Mouse (Mus musculus): ENCODE measurements around the gene Cstb. TPM values are rescaled to one million over a fixed set of nuclear protein-coding genes. Genes with fewer than 3 reads are reported as not detected.
A peak's percentile ranks its signal among the peaks of the same experiment; 100 is the strongest.

Cstb gene
- polyA plus RNA-seq, 1 experiment from 2014 or later, result 1,296 TPM

DNA sequence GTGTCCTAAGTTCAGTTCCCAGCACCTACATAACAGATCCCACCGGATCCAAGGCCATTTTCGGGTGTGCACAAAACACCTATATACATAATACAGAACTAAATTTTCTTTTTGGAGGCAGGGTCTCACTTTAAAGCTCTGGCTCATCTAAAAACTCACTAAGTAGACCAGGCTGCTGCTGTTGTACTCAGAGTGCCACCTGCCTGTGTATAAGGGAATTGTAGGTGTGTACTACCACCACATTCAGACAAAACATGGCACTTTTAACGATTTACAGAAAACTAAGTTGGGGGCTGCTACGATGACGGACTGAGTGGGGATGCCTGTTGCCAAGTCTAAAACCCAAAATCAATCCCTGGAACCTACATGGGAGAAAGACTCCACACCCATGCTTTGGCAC lies 25.3 kb downstream of the Cstb start:
- H3K4me3 ChIP-seq (ENCODE audit: low read depth, low read length), result no peak overlapping the region
- peaks cover 44% of the 10 kb centered on the region for H3K36me3 ChIP-seq (ENCODE audit: control insufficient read depth, insufficient read depth)
- H3K4me2 ChIP-seq (replicated peaks; ENCODE audit: low read depth), result no peak overlapping the region
- no peaks in the 10 kb centered on the region for H3K4me1 ChIP-seq (replicated peaks; ENCODE audit: control insufficient read depth, insufficient read depth, low read length)
- no peak overlapping the region for H3K9ac ChIP-seq (ENCODE audit: low read depth, low read length)
- H3K27ac ChIP-seq (ENCODE audit: low read depth, low read length), result no peak overlapping the region
- no peaks in the 10 kb centered on the region for H3K27me3 ChIP-seq (replicated peaks; ENCODE audit: control insufficient read depth, insufficient read depth, low read length)
- no peaks in the 10 kb centered on the region for H3K9me3 ChIP-seq (ENCODE audit: control insufficient read depth)
- peak; percentile 48 for TF ChIP-seq CTCF (IDR thresholded peaks at IDR 0.05; ENCODE audit: low read depth)
- no peak for ATAC-seq
- 94% methylated on average over 5 of the region's 5 CpGs for WGBS

DNA sequence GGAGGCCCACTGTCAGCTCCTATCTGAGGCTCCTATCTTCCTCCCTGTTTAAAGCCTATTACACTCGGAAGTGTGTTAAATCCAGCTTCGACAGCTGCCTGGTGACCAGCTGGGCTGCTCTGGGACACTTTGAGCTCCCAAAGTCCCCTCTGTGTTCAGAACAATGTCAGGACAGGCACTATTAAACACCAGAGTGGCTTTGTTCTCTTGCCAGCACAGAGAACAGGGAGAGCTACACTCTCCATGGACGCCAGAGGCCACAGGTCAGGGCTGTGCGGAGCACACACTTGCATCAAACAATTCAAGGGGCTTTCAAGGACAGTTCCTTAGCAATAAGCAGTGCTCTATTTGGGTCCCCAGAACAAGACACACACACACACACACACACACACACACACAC lies 27.2 kb downstream of the Cstb start:
- ATAC-seq, result no peak
- Histone ChIP-seq H3K27me3 (replicated peaks; ENCODE audit: control insufficient read depth, insufficient read depth, low read length) (no peaks in the 10 kb centered on the region), H3K4me1 (replicated peaks; ENCODE audit: control insufficient read depth, insufficient read depth, low read length) (no peaks in the 10 kb centered on the region), H3K27ac (ENCODE audit: low read depth, low read length) (no peak overlapping the region), H3K4me3 (ENCODE audit: low read depth, low read length) (no peak overlapping the region), H3K36me3 (ENCODE audit: control insufficient read depth, insufficient read depth) (peaks cover 29% of the 10 kb centered on the region), H3K9me3 (ENCODE audit: control insufficient read depth) (no peaks in the 10 kb centered on the region), H3K4me2 (replicated peaks; ENCODE audit: low read depth) (no peak overlapping the region), H3K9ac (ENCODE audit: low read depth, low read length) (no peak overlapping the region)
- WGBS, result 68% methylated on average over 4 of the region's 4 CpGs
- TF ChIP-seq CTCF (IDR thresholded peaks at IDR 0.05; ENCODE audit: low read depth), result no peak

DNA sequence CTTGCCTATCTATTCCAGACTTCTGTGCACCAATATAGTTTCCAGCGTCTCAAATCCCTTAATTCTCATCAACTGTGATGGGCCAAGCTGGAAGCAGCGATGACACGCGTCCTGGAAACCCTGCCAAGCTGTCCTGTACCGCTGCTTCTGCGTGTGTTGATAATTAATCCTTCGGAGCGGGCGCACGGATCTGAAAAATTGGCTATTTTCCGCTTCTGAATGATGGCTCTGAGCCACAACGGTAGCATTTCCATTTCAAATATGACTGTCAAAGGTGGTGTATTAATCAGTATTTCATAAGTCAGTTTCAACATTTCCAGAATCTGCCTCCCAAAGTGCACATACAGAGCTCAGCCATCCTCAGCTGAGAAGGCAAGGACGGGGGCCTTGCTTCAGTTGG lies 31.2 kb downstream of the Cstb start:
- Histone ChIP-seq H3K4me1 (replicated peaks; ENCODE audit: control insufficient read depth, insufficient read depth, low read length) (0 out of 2 replicates have a peak, but pooled peaks cover 3% of the 10 kb centered on the region), H3K4me3 (ENCODE audit: low read depth, low read length) (no peak overlapping the region), H3K36me3 (ENCODE audit: control insufficient read depth, insufficient read depth) (no peaks in the 10 kb centered on the region; the same call in 1 of the 2 replicates), H3K27me3 (replicated peaks; ENCODE audit: control insufficient read depth, insufficient read depth, low read length) (no peaks in the 10 kb centered on the region), H3K4me2 (replicated peaks; ENCODE audit: low read depth) (no peak overlapping the region), H3K27ac (ENCODE audit: low read depth, low read length) (no peak overlapping the region), H3K9me3 (ENCODE audit: control insufficient read depth) (no peaks in the 10 kb centered on the region), H3K9ac (ENCODE audit: low read depth, low read length) (no peak overlapping the region)
- ATAC-seq, result no peak
- WGBS, result 84% methylated on average over 13 of the region's 13 CpGs
- TF ChIP-seq CTCF (IDR thresholded peaks at IDR 0.05; ENCODE audit: low read depth), result no peak

DNA sequence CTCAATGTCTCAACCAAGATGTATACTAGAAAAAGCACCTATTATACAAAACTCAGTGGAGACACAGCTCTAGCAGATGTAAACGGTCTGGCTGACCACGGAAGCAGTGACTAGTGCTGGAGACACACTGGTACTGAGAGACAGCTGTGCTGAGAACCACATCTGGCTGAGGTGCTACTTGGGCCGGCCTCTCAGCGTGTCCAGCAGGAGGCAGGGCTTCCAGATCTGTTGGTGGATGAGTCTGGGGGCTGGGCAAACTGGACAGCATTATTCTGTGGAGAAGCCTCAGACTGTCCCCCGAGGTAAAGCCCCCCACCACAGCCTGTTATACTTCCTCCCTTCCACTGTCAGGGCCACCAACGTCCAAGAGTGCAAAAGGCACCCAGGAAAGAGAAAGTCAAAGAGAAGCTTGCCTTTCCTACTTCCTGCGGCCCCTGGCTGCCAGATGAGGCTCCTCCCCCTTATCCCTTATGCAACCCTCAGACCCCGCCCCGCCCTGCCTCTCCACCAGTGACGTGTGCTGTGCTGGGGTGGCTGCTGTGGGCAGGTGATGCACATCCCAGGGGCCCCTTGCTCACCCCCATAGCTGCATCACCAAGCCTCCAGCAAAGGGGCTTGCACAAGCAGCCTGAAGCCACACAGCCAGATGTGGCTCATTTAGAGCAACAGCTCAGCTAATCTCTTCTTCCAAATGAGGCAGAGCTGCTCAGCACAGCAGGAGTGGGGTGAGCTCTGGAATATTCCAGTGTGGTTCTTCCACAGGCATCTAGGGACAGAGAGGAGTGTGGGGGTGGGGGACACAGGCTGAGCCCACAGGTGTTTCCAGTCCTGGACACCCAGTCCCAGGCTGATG lies 32.3 kb downstream of the Cstb start:
- no peak overlapping the region; the same call in 1 of the 2 replicates for H3K4me3 ChIP-seq (ENCODE audit: low read depth, low read length)
- ATAC-seq, result peak; percentile 67
- H3K4me2 ChIP-seq (replicated peaks; ENCODE audit: low read depth), result peak overlapping the region; percentile 56
- WGBS, result 27% methylated on average over 10 of the region's 10 CpGs
- no peaks in the 10 kb centered on the region for H3K27me3 ChIP-seq (replicated peaks; ENCODE audit: control insufficient read depth, insufficient read depth, low read length)
- peak; percentile 50 for TF ChIP-seq CTCF (IDR thresholded peaks at IDR 0.05; ENCODE audit: low read depth)
- H3K9ac ChIP-seq (ENCODE audit: low read depth, low read length), result no peak overlapping the region
- H3K36me3 ChIP-seq (ENCODE audit: control insufficient read depth, insufficient read depth), result no peaks in the 10 kb centered on the region; the same call in 1 of the 2 replicates
- 0 out of 2 replicates have a peak, but pooled peaks cover 7% of the 10 kb centered on the region for H3K4me1 ChIP-seq (replicated peaks; ENCODE audit: control insufficient read depth, insufficient read depth, low read length)
- no peaks in the 10 kb centered on the region for H3K9me3 ChIP-seq (ENCODE audit: control insufficient read depth)
- H3K27ac ChIP-seq (ENCODE audit: low read depth, low read length), result 0 out of 2 replicates have a peak overlapping the region, but pooled peaks have one; percentile 46

DNA sequence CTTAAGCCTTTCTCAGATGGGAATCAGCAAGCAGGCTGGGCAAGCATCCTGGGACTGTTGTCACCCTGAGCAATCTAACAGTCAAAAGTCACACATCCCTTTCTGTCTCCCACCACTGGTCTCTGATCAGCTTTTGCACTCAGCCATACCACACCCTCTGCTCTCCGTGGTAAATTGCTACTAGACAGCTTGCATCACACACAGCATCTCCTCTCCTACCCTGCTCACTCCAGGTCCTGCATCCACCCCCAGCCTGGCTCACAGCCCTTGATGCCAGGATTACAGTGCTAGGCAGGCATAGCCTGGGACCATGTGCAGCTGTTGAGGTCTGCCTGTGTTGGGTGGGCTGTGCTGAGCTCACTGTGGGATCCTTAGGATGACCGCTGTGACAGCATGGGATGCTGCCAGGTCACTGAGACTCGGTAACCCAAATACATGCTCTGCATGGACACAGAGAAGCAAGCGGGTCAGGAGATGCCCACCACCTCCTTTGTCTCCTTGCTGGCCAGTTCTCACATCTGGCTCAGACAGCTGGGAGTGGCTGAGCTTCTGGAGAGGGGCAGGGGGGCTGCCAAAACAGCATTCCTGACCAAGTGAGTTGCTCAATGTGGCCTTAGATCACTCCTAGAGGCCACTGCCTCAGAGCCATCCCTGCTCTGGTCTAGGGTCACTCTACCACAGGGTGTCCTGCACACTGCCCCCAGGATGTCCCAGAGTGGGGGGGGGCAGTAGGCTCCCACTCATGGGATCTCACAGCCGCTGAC lies 33.1 kb downstream of the Cstb start:
- no peaks in the 10 kb centered on the region; the same call in 1 of the 2 replicates for H3K36me3 ChIP-seq (ENCODE audit: control insufficient read depth, insufficient read depth)
- no peaks in the 10 kb centered on the region for H3K9me3 ChIP-seq (ENCODE audit: control insufficient read depth)
- no peak overlapping the region for H3K4me2 ChIP-seq (replicated peaks; ENCODE audit: low read depth)
- H3K9ac ChIP-seq (ENCODE audit: low read depth, low read length), result no peak overlapping the region; the same call in 1 of the 2 replicates
- no peak overlapping the region for H3K4me3 ChIP-seq (ENCODE audit: low read depth, low read length)
- WGBS, result 72% methylated on average over 5 of the region's 5 CpGs
- no peaks in the 10 kb centered on the region for H3K27me3 ChIP-seq (replicated peaks; ENCODE audit: control insufficient read depth, insufficient read depth, low read length)
- no peak for TF ChIP-seq CTCF (IDR thresholded peaks at IDR 0.05; ENCODE audit: low read depth)
- ATAC-seq, result no peak
- H3K27ac ChIP-seq (ENCODE audit: low read depth, low read length), result no peak overlapping the region; the same call in 1 of the 2 replicates
- 0 out of 2 replicates have a peak, but pooled peaks cover 7% of the 10 kb centered on the region for H3K4me1 ChIP-seq (replicated peaks; ENCODE audit: control insufficient read depth, insufficient read depth, low read length)

DNA sequence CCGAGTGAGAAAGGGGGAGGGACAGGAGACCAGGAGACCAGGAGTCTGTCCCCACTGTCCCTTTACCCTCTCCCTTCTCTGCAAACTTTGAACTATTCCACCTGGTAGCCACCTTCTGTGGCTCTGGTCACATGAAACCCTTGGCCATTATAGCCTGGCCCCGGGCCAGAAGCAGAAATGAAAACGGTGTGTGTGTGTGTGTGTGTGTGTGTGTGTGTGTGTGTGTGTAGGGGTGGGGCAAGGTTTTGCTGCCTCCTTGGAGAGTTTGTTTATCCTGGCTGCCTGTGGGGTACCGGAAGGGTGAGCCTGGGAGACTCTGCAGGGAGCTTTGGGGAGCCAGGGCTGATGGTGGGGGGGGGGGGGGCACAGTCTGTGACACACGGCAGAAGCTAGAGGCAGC lies 35.0 kb downstream of the Cstb start:
- 19% methylated on average over 5 of the region's 5 CpGs for WGBS
- Histone ChIP-seq H3K36me3 (ENCODE audit: control insufficient read depth, insufficient read depth) (no peaks in the 10 kb centered on the region; the same call in 1 of the 2 replicates), H3K4me2 (replicated peaks; ENCODE audit: low read depth) (peak overlapping the region; percentile 25), H3K27ac (ENCODE audit: low read depth, low read length) (peak overlapping the region; percentile 50), H3K9ac (ENCODE audit: low read depth, low read length) (no peak overlapping the region), H3K27me3 (replicated peaks; ENCODE audit: control insufficient read depth, insufficient read depth, low read length) (no peaks in the 10 kb centered on the region), H3K4me1 (replicated peaks; ENCODE audit: control insufficient read depth, insufficient read depth, low read length) (0 out of 2 replicates have a peak, but pooled peaks cover 10% of the 10 kb centered on the region), H3K9me3 (ENCODE audit: control insufficient read depth) (no peaks in the 10 kb centered on the region), H3K4me3 (ENCODE audit: low read depth, low read length) (no peak overlapping the region)
- TF ChIP-seq CTCF (IDR thresholded peaks at IDR 0.05; ENCODE audit: low read depth), result no peak
- no peak for ATAC-seq

Data from intestine, postnatal 0 days (tissue).